ENCODE assay signal across 21 mouse cellular contexts in genomic region chr2:51236852-51237251, GRCm38 (mm10).
DNase-seq lines count a peak whose midpoint lies in the region; ATAC-seq and TF ChIP-seq lines count a peak whose summit lies in the region.
"Had no signal": no experiment of that assay in that cellular context is flagged by ENCODE, and none has a peak within 500 bp of the region (broad histone marks: within the 10 kb centered on the region; RNA-seq: fewer than 3 reads in every experiment).

No protein-coding gene starts in this region.

- TF ChIP-seq EP300 in stomach, postnatal 0 days (optimal IDR thresholded peaks at IDR 0.05) = no peak

- WGBS in lung, embryonic 14.5 days = 11% methylated on average over 3 of the region's 3 CpGs
- 36% methylated on average over 3 of the region's 3 CpGs for WGBS in stomach, embryonic 15.5 days
- 44% methylated on average over 3 of the region's 3 CpGs for WGBS in stomach, postnatal 0 days
- WGBS in limb, embryonic 10.5 days = 70% methylated on average over 3 of the region's 3 CpGs

- H3K4me2 ChIP-seq in lung, embryonic 14.5 days = no peak overlapping the region
- H3K4me2 ChIP-seq in stomach, embryonic 15.5 days = no peak overlapping the region
- H3K4me2 ChIP-seq in stomach, postnatal 0 days (replicated peaks; ENCODE audit: low read depth) = no peak overlapping the region
- H3K4me2 ChIP-seq: heart, embryonic 13.5 days; hindbrain, embryonic 12.5 days had no signal

- H3K9ac ChIP-seq in lung, embryonic 14.5 days = no peak overlapping the region
- H3K9ac ChIP-seq in stomach, embryonic 15.5 days = no peak overlapping the region
- H3K9ac ChIP-seq in stomach, postnatal 0 days (ENCODE audit: low read length) = no peak overlapping the region
- H3K9ac ChIP-seq: heart, embryonic 13.5 days; hindbrain, embryonic 12.5 days had no signal

- peaks cover 4% of the 10 kb centered on the region; the same call in 1 of the 2 replicates for H3K4me1 ChIP-seq in lung, embryonic 14.5 days (ENCODE audit: insufficient read depth)
- H3K4me1 ChIP-seq in stomach, embryonic 15.5 days = no peaks in the 10 kb centered on the region; the same call in 1 of the 2 replicates
- no peaks in the 10 kb centered on the region for H3K4me1 ChIP-seq in stomach, postnatal 0 days (replicated peaks; ENCODE audit: control insufficient read depth, insufficient read depth)
- H3K4me1 ChIP-seq in limb, embryonic 10.5 days = peaks cover 30% of the 10 kb centered on the region

- H3K9me3 ChIP-seq in lung, embryonic 14.5 days (ENCODE audit: low read depth, low read length) = no peaks in the 10 kb centered on the region
- H3K9me3 ChIP-seq in stomach, embryonic 15.5 days = no peaks in the 10 kb centered on the region
- H3K9me3 ChIP-seq in stomach, postnatal 0 days (ENCODE audit: control insufficient read depth, low read length) = no peaks in the 10 kb centered on the region
- no peaks in the 10 kb centered on the region for H3K9me3 ChIP-seq in limb, embryonic 10.5 days (replicated peaks)
- H3K9me3 ChIP-seq: embryonic facial prominence, embryonic 10.5 days; forebrain, embryonic 10.5 days; heart, embryonic 13.5 days; hindbrain, embryonic 12.5 days had no signal

- H3K36me3 ChIP-seq in lung, embryonic 14.5 days (ENCODE audit: insufficient read depth) = no peaks in the 10 kb centered on the region
- no peaks in the 10 kb centered on the region for H3K36me3 ChIP-seq in stomach, embryonic 15.5 days
- H3K36me3 ChIP-seq in stomach, postnatal 0 days (ENCODE audit: control insufficient read depth, insufficient read depth, low read length) = no peaks in the 10 kb centered on the region
- no peaks in the 10 kb centered on the region for H3K36me3 ChIP-seq in limb, embryonic 10.5 days
- H3K36me3 ChIP-seq: embryonic facial prominence, embryonic 10.5 days; forebrain, embryonic 10.5 days; heart, embryonic 13.5 days; hindbrain, embryonic 12.5 days had no signal

- H3K27ac ChIP-seq in lung, embryonic 14.5 days (ENCODE audit: low read depth) = peak overlapping the region; percentile 67
- H3K27ac ChIP-seq in stomach, embryonic 15.5 days = 0 out of 2 replicates have a peak overlapping the region, but pooled peaks have one; percentile 54
- H3K27ac ChIP-seq in stomach, postnatal 0 days (replicated peaks) = no peak overlapping the region
- peak overlapping the region; percentile 10; the same call in 1 of the 2 replicates for H3K27ac ChIP-seq in limb, embryonic 10.5 days
- H3K27ac ChIP-seq in left cerebral cortex, adult 2 months = no peak overlapping the region
- H3K27ac ChIP-seq: embryonic facial prominence, embryonic 10.5 days; forebrain, embryonic 10.5 days; gastrocnemius, adult 2 months; hindbrain, embryonic 12.5 days had no signal

- no peaks in the 10 kb centered on the region for H3K27me3 ChIP-seq in lung, embryonic 14.5 days (ENCODE audit: insufficient read depth, low read length)
- no peaks in the 10 kb centered on the region for H3K27me3 ChIP-seq in stomach, embryonic 15.5 days (replicated peaks)
- no peaks in the 10 kb centered on the region for H3K27me3 ChIP-seq in stomach, postnatal 0 days (ENCODE audit: control insufficient read depth, insufficient read depth, low read length)
- H3K27me3 ChIP-seq in limb, embryonic 10.5 days (ENCODE audit: low read depth, poor library complexity, severe bottlenecking) = no peaks in the 10 kb centered on the region; the same call in 1 of the 2 replicates
- H3K27me3 ChIP-seq: CH12.LX; heart, embryonic 13.5 days; hindbrain, embryonic 12.5 days; Patski had no signal

- ATAC-seq in lung, embryonic 14.5 days (ENCODE audit: insufficient read depth) = peak; percentile 52; the same call in 1 of the 2 replicates
- ATAC-seq in stomach, embryonic 15.5 days (ENCODE audit: insufficient read depth, low FRiP score, low read depth) = no peak
- no peak for ATAC-seq in stomach, postnatal 0 days (ENCODE audit: low FRiP score, low TSS enrichment)
- ATAC-seq: activated CD4-positive, CD25-positive, alpha-beta regulatory T cell, adult 4 months; forebrain, embryonic 14.5 days; Patski had no signal

- H3K4me3 ChIP-seq in lung, embryonic 14.5 days (ENCODE audit: low read depth, low read length) = no peak overlapping the region
- H3K4me3 ChIP-seq in stomach, embryonic 15.5 days (replicated peaks) = no peak overlapping the region
- no peak overlapping the region for H3K4me3 ChIP-seq in stomach, postnatal 0 days (ENCODE audit: low read depth, low read length)
- no peak overlapping the region for H3K4me3 ChIP-seq in limb, embryonic 10.5 days
- no peak overlapping the region for H3K4me3 ChIP-seq in left cerebral cortex, adult 2 months
- H3K4me3 ChIP-seq: embryonic facial prominence, embryonic 10.5 days; erythroblast, embryonic 14.5 days; forebrain, embryonic 10.5 days; gastrocnemius, adult 2 months; heart, embryonic 13.5 days; hindbrain, embryonic 12.5 days had no signal

- TF ChIP-seq CTCF in lung, embryonic 14.5 days (IDR thresholded peaks at IDR 0.05; ENCODE audit: low read depth) = no peak
- TF ChIP-seq CTCF in stomach, postnatal 0 days (IDR thresholded peaks at IDR 0.05; ENCODE audit: low read depth) = no peak
- TF ChIP-seq CTCF in left cerebral cortex, adult 2 months (IDR thresholded peaks at IDR 0.05) = no peak

- intact Hi-C loops in left cerebral cortex, adult 2 months (cut with DNase I) = no loop called here

- no peak for DNase-seq in lung, embryonic 14.5 days
- no peak for DNase-seq in lung, postnatal 25 days (ENCODE audit: low spot score)
- DNase-seq in stomach, postnatal 0 days (ENCODE audit: low spot score) = no peak
- no peak for DNase-seq in limb, embryonic 10.5 days (ENCODE audit: low spot score)
- no peak for DNase-seq in left cerebral cortex, adult 2 months (ENCODE audit: extremely low spot score in 1 of 2, low spot score in 2 of 2)
- DNase-seq: adrenal gland, postnatal 14 days; cerebellum, adult 18-20 months; cerebellum, adult 9-11 months; cerebellum, postnatal 36 days; gastrocnemius, adult 2 months; gastrocnemius, postnatal 25 days had no signal

Comparison
In these comparisons a context has a peak if more than half of its experiments do, and no peak if none do; other contexts are left out.
1. H3K27ac ChIP-seq: peak in lung, embryonic 14.5 days (single experiment), stomach, embryonic 15.5 days (single experiment) and limb, embryonic 10.5 days (single experiment); none in stomach, postnatal 0 days (single experiment) and left cerebral cortex, adult 2 months (single experiment).